Mouse (Mus musculus) bone marrow, adult 2 months (tissue): ENCODE measurements around the gene Prrc2a.

Experiments used
- CTCF ChIP-seq: fragments of 200-500 bp; IDR thresholded peaks from 2 replicates; pipeline ENCODE4 v1.5.1; 2011; ENCODE audit warnings: low read length, control low read depth; ENCODE audit not compliant: control insufficient read depth, insufficient read depth
- POLR2A ChIP-seq: fragments of 200-500 bp; IDR thresholded peaks from 2 replicates; pipeline ENCODE4 v1.6.1; 2011; ENCODE audit warnings: low read depth, mild to moderate bottlenecking, control low read depth, low read length, borderline replicate concordance; ENCODE audit not compliant: control insufficient read depth

GRCm38 (mm10) chr17:35135591-35136320, 28.9 kb downstream of the Prrc2a start:
- no peak for TF ChIP-seq CTCF
- no peak for TF ChIP-seq POLR2A
